Mouse (Mus musculus) stomach, postnatal 0 days (tissue): ENCODE measurements at regions not wholly inside any gene's neighbourhood (a gene's known extent, or its start where the extent isn't known, plus 50 kb on each side); places are given as distances from the start of the nearest gene placed in this dataset.

Experiments used
- CTCF ChIP-seq: IDR thresholded peaks from 2 replicates; pipeline ENCODE4 v1.5.1; 2016; ENCODE audit warnings: antibody characterized with exemption, low read depth, mild to moderate bottlenecking, moderate library complexity
- EP300 ChIP-seq: optimal IDR thresholded peaks from 2 replicates; pipeline ENCODE3; 2016; ENCODE audit warnings: antibody characterized with exemption

DNA sequence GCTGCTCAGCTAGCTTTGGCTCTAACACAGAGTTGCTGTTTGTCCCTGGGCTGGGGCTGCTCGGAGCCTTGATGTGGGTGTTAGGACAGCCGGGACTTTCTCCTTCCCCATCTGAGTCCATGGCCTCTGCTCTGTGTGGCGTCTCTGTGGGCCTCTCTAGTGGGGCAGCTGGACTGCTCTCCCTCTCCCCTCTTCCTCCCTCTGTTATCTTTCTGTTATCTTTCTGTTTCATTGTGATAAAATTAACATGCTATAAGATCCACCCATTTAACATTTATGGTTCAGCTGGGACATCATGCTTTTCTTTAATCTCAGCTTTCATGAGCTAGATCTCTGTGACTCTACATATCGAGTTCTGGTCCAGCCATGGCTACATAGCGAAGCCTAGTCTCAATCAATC is 105.9 kb upstream of the Max start:
- TF ChIP-seq CTCF (no peak), EP300 (no peak)
